Mouse (Mus musculus): ENCODE measurements around the gene Stard3. TPM values are rescaled to one million over a fixed set of nuclear protein-coding genes. Genes with fewer than 3 reads are reported as not detected.
A peak's percentile ranks its signal among the peaks of the same experiment; 100 is the strongest.

The Stard3 gene
- total and polyA plus RNA-seq, 3 experiments = 31.7 to 39.6 (median 33.9) TPM

GRCm38 (mm10) chr11:98371556-98372240 lies 13.5 kb downstream of the Stard3 start:
- no peak for DNase-seq (ENCODE audit: extremely low read depth)
- Histone ChIP-seq H3K9me3 (replicated peaks; ENCODE audit: low read length) (no peaks in the 10 kb centered on the region), H3K27me3 (replicated peaks) (no peaks in the 10 kb centered on the region), H3K36me3 (replicated peaks in 1 of 2; ENCODE audit: control insufficient read depth in 1 of 2, insufficient read depth in 1 of 2, low read length in 1 of 2) (peaks cover 24 to 70% of the 10 kb centered on the region in 2 experiments), H3K9ac (ENCODE audit: insufficient read depth, low read depth) (no peak overlapping the region), H3K79me2 (replicated peaks; ENCODE audit: control insufficient read depth, extremely low read depth, insufficient read depth, poor library complexity, severe bottlenecking) (no peaks in the 10 kb centered on the region; the same call in 1 of the 2 replicates), H3K4me1 (ENCODE audit: control insufficient read depth in 1 of 2, insufficient read depth in 2 of 2) (peaks cover 0 to under 1% of the 10 kb centered on the region in 2 experiments; a peak in 2 of 4 replicates), H3K27ac (ENCODE audit: insufficient read depth, low read depth) (no peak overlapping the region), H3K4me2 (ENCODE audit: insufficient read depth, low read depth, poor library complexity, severe bottlenecking) (no peak overlapping the region), H3K4me3 (replicated peaks in 1 of 3; ENCODE audit: low read depth in 2 of 3, low read length in 2 of 3, poor library complexity in 1 of 3) (no peak overlapping the region)
- in situ Hi-C loops (cut with MboI; ENCODE audit: low pct_ligation_motif_present, low pct_unique_long_range_greater_than_20kb, low sequenced_read_pairs) (no loop called here), dilution Hi-C loops (cut with MboI; ENCODE audit: extremely low pct_ligation_motif_present, extremely low pct_unique_long_range_greater_than_20kb, low sequenced_read_pairs) (no loop called here)
- TF ChIP-seq ZMIZ1 (IDR thresholded peaks at IDR 0.05; ENCODE audit: low read depth, low read length) (no peak), MEF2A (IDR thresholded peaks at IDR 0.05; ENCODE audit: borderline replicate concordance, low read depth, low read length) (no peak), PAX5 (IDR thresholded peaks at IDR 0.05; ENCODE audit: low read length) (no peak), ETS1 (conservative IDR thresholded peaks at IDR 0.05; ENCODE audit: low read depth, low read length) (no peak), CHD2 (IDR thresholded peaks at IDR 0.05; ENCODE audit: low read length) (no peak)

GRCm38 (mm10) chr11:98372406-98372805 lies 14.2 kb downstream of the Stard3 start:
- no peak overlapping the region for H3K4me3 ChIP-seq (replicated peaks in 1 of 3; ENCODE audit: low read depth in 2 of 3, low read length in 2 of 3, poor library complexity in 1 of 3)
- no peak overlapping the region for H3K4me2 ChIP-seq (ENCODE audit: insufficient read depth, low read depth, poor library complexity, severe bottlenecking)
- no peaks in the 10 kb centered on the region; a peak in 1 of 4 replicates for H3K4me1 ChIP-seq (ENCODE audit: control insufficient read depth in 1 of 2, insufficient read depth in 2 of 2)
- no peaks in the 10 kb centered on the region for H3K27me3 ChIP-seq (replicated peaks)
- dilution Hi-C loops (cut with MboI; ENCODE audit: extremely low pct_ligation_motif_present, extremely low pct_unique_long_range_greater_than_20kb, low sequenced_read_pairs) (no loop called here), in situ Hi-C loops (cut with MboI; ENCODE audit: low pct_ligation_motif_present, low pct_unique_long_range_greater_than_20kb, low sequenced_read_pairs) (no loop called here)
- H3K36me3 ChIP-seq (replicated peaks in 1 of 2; ENCODE audit: control insufficient read depth in 1 of 2, insufficient read depth in 1 of 2, low read length in 1 of 2) = peaks cover 31 to 72% of the 10 kb centered on the region in 2 experiments
- no peak overlapping the region for H3K27ac ChIP-seq (ENCODE audit: insufficient read depth, low read depth)
- TF ChIP-seq CTCF (conservative IDR thresholded peaks at IDR 0.05 in 1 of 2, IDR thresholded peaks at IDR 0.05 in 1 of 2; ENCODE audit: low read depth in 2 of 2, low read length in 2 of 2) = peak; percentile 96 to 99
- TF ChIP-seq MYC (IDR thresholded peaks at IDR 0.05; ENCODE audit: low read depth, low read length) = 0 out of 2 replicates have a peak, but pooled peaks have one; percentile 21
- no peak for TF ChIP-seq KAT2A (IDR thresholded peaks at IDR 0.05; ENCODE audit: insufficient replicate concordance, low read length)
- TF ChIP-seq NELFE (IDR thresholded peaks at IDR 0.05; ENCODE audit: low read depth, low read length) = peak; percentile 39; the same call in 1 of the 2 replicates
- TF ChIP-seq USF2 (conservative IDR thresholded peaks at IDR 0.05; ENCODE audit: low read depth, low read length) = no peak
- peak; percentile 17; the same call in 1 of the 2 replicates for TF ChIP-seq ZC3H11A (IDR thresholded peaks at IDR 0.05; ENCODE audit: low read depth, low read length)
- TF ChIP-seq RAD21 (IDR thresholded peaks at IDR 0.05; ENCODE audit: low read depth, low read length) = peak; percentile 57
- no peak for TF ChIP-seq UBTF (IDR thresholded peaks at IDR 0.05; ENCODE audit: low read depth, low read length)
- TF ChIP-seq TBP (conservative IDR thresholded peaks at IDR 0.05; ENCODE audit: low read depth, low read length) = no peak
- peak; percentile 87 for TF ChIP-seq SMC3 (IDR thresholded peaks at IDR 0.05; ENCODE audit: low read depth, low read length)
- H3K9me3 ChIP-seq (replicated peaks; ENCODE audit: low read length) = no peaks in the 10 kb centered on the region
- H3K79me2 ChIP-seq (replicated peaks; ENCODE audit: control insufficient read depth, extremely low read depth, insufficient read depth, poor library complexity, severe bottlenecking) = no peaks in the 10 kb centered on the region; the same call in 1 of the 2 replicates
- H3K9ac ChIP-seq (ENCODE audit: insufficient read depth, low read depth) = no peak overlapping the region
- peak; percentile 84 for DNase-seq (ENCODE audit: extremely low read depth)

All from CH12.LX (cell line).